Mouse (Mus musculus) megakaryocyte, embryonic 14.5 days (primary cell): ENCODE results near the gene Iqcf3.
"Not testable (repeated sequence)": the region's sequence is repeated elsewhere in the genome, so short reads cannot be mapped to it uniquely, and the experiment has no call there.

ENCODE experiments used
- FLI1 ChIP-seq: IDR thresholded peaks from 2 replicates; pipeline ENCODE4 v1.6.1; 2012; ENCODE audit warnings: low read length, inconsistent platforms, mixed read lengths
- GATA1 ChIP-seq: IDR thresholded peaks from 3 replicates; pipeline ENCODE4 v1.6.1; 2012; ENCODE audit warnings: mixed read lengths, low read length, inconsistent platforms, borderline replicate concordance

DNA sequence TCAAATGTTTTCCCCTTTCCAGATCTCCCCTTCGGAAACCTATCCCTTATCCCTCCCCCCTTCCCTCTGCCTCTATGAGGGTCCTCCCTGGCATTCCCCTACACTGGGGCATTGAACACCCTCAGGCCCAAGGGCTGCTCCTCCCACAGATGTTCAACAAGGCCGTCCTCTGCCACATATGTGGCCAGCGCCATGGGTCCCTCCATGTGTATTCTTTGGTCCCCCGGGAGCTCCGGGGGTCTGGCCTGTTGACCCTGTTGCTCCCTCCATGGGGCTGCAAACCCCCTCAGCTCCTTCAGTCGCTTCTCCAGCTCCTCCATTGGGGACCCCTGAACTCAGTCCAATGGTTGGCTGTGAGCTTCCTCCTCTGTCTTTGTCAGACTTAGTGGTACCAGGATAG, 73.8 kb downstream of the Iqcf3 start:
- not testable (repeated sequence) for TF ChIP-seq FLI1, GATA1
